Mouse (Mus musculus) liver, embryonic 11.5 days (tissue): ENCODE measurements around the gene Gjc1. TPM values are rescaled to one million over a fixed set of nuclear protein-coding genes. Genes with fewer than 3 reads are reported as not detected.

ENCODE experiments used
- ATAC-seq: fragments of 200-750 bp; cut with Nextera tagmentation; replicated peaks from 2 replicates; pipeline ENCODE4 v1.8.0; 2017; ENCODE audit warnings: moderate number of reproducible peaks, mild to moderate bottlenecking, moderate TSS enrichment, moderate library complexity; ENCODE audit not compliant: low FRiP score
- DNase-seq: peaks from one replicate; pipeline ENCODE4 v3.0.0-alpha.2; 2017; ENCODE audit warnings: low spot score
- H3K27ac ChIP-seq: fragments of 300-500 bp; sonication (generic); 2 replicates; pipeline ENCODE4 v1.5.1; 2014; ENCODE audit warnings: mild to moderate bottlenecking, low read depth, low read length, control low read depth
- H3K27me3 ChIP-seq: fragments of 300-500 bp; sonication (generic); replicated peaks from 2 replicates; pipeline ENCODE4 v1.6.1; 2014; ENCODE audit warnings: low read length, mixed read lengths; ENCODE audit not compliant: control insufficient read depth, insufficient read depth
- H3K36me3 ChIP-seq: fragments of 300-500 bp; sonication (generic); 2 replicates; pipeline ENCODE4 v1.6.1; 2014; ENCODE audit warnings: mild to moderate bottlenecking, low read length, moderate library complexity, mixed read lengths; ENCODE audit not compliant: control insufficient read depth, insufficient read depth
- H3K4me1 ChIP-seq: fragments of 300-500 bp; sonication (generic); replicated peaks from 2 replicates; pipeline ENCODE4 v1.6.1; 2014; ENCODE audit warnings: low read length, mixed read lengths; ENCODE audit not compliant: control insufficient read depth, insufficient read depth
- H3K4me2 ChIP-seq: fragments of 300-500 bp; sonication (generic); 2 replicates; pipeline ENCODE4 v1.6.1; 2014; ENCODE audit warnings: mild to moderate bottlenecking, control low read depth, moderate library complexity
- H3K4me3 ChIP-seq: fragments of 300-500 bp; sonication (generic); 2 replicates; pipeline ENCODE4 v1.5.1; 2014; ENCODE audit warnings: low read depth, low read length, control low read depth
- H3K9ac ChIP-seq: fragments of 300-500 bp; sonication (generic); 2 replicates; pipeline ENCODE4 v1.6.1; 2014; ENCODE audit warnings: low read depth, low read length, control low read depth
- H3K9me3 ChIP-seq: fragments of 300-500 bp; sonication (generic); 2 replicates; pipeline ENCODE4 v1.6.1; 2016; ENCODE audit warnings: low read length, inconsistent platforms, mixed read lengths; ENCODE audit not compliant: control insufficient read depth
- WGBS: fragments of 180-500 bp; shearing (Covaris S2); extraction: QIAGEN DNeasy Blood & Tissue Kit; methylation state at CpG from one replicate; pipeline ENCODE4 v1.1.7; 2014; 5-methylcytosine and 5-hydroxymethylcytosine counted together
- polyA plus RNA-seq: library from polyadenylated mRNA; unstranded; fragments of >200 nt; fragmentation: Nextera tagmentation; extraction: Ambion mirVana; gene quantifications from 2 replicates; pipeline ENCODE4 v1.2.1, GENCODE M21; 2014

Gjc1 gene
- polyA plus RNA-seq, 1 experiment from 2014 or later = 20.8 TPM

- ATAC-seq = no peak
- Histone ChIP-seq H3K4me2 (no peak overlapping the region), H3K9ac (no peak overlapping the region), H3K36me3 (no peaks in the 10 kb centered on the region), H3K27ac (no peak overlapping the region), H3K9me3 (no peaks in the 10 kb centered on the region), H3K4me3 (no peak overlapping the region), H3K27me3 (peaks cover 50% of the 10 kb centered on the region), H3K4me1 (no peaks in the 10 kb centered on the region)
- 49% methylated on average over 6 of the region's 6 CpGs for whole genome bisulfite sequencing
- DNase-seq = no peak
These were observed 1.7 kb upstream of the Gjc1 start for GRCm38 (mm10) chr11:102821231-102821630.

GRCm38 (mm10) chr11:102820432-102820831 is 932 bp upstream of the Gjc1 start:
- H3K9ac ChIP-seq = no peak overlapping the region
- no peaks in the 10 kb centered on the region for H3K36me3 ChIP-seq
- ATAC-seq (no peak), DNase-seq (no peak)
- no peaks in the 10 kb centered on the region for H3K4me1 ChIP-seq
- 15% methylated on average over 3 of the region's 3 CpGs for WGBS
- H3K9me3 ChIP-seq = no peaks in the 10 kb centered on the region
- no peak overlapping the region for H3K4me2 ChIP-seq
- H3K27me3 ChIP-seq = peaks cover 55% of the 10 kb centered on the region
- no peak overlapping the region for H3K4me3 ChIP-seq
- no peak overlapping the region for H3K27ac ChIP-seq

GRCm38 (mm10) chr11:102819783-102820385 is 384 bp upstream of the Gjc1 start:
- Histone ChIP-seq H3K4me2 (peak overlapping the region; percentile 82), H3K9ac (no peak overlapping the region), H3K27ac (0 out of 2 replicates have a peak overlapping the region, but pooled peaks have one; percentile 92), H3K36me3 (no peaks in the 10 kb centered on the region), H3K4me1 (no peaks in the 10 kb centered on the region), H3K9me3 (no peaks in the 10 kb centered on the region), H3K27me3 (peaks cover 55% of the 10 kb centered on the region), H3K4me3 (peak overlapping the region; percentile 69)
- ATAC-seq = no peak
- no peak for DNase-seq
- WGBS = 7% methylated on average over 14 of the region's 14 CpGs

GRCm38 (mm10) chr11:102818121-102819020 is 1.1 kb downstream of the Gjc1 start:
- Histone ChIP-seq H3K4me1 (no peaks in the 10 kb centered on the region), H3K9ac (peak overlapping the region; percentile 77), H3K9me3 (no peaks in the 10 kb centered on the region), H3K36me3 (no peaks in the 10 kb centered on the region), H3K27me3 (peaks cover 55% of the 10 kb centered on the region), H3K4me2 (peak overlapping the region; percentile 82), H3K4me3 (peak overlapping the region; percentile 69), H3K27ac (peak overlapping the region; percentile 92)
- no peak for ATAC-seq
- DNase-seq = peak; percentile 54
- 1% methylated on average over 55 of the region's 92 CpGs for WGBS

GRCm38 (mm10) chr11:102814881-102815280 is 4.6 kb downstream of the Gjc1 start:
- Histone ChIP-seq H3K4me1 (no peaks in the 10 kb centered on the region), H3K4me3 (no peak overlapping the region), H3K27ac (no peak overlapping the region), H3K36me3 (no peaks in the 10 kb centered on the region), H3K9ac (no peak overlapping the region), H3K4me2 (no peak overlapping the region), H3K27me3 (peaks cover 35% of the 10 kb centered on the region), H3K9me3 (no peaks in the 10 kb centered on the region)
- ATAC-seq (no peak), DNase-seq (no peak)

- peaks cover 2% of the 10 kb centered on the region for H3K27me3 ChIP-seq
- H3K4me2 ChIP-seq = no peak overlapping the region
- H3K4me3 ChIP-seq = no peak overlapping the region
- no peak overlapping the region for H3K27ac ChIP-seq
- no peak for ATAC-seq
- no peaks in the 10 kb centered on the region for H3K9me3 ChIP-seq
- no peaks in the 10 kb centered on the region for H3K4me1 ChIP-seq
- no peaks in the 10 kb centered on the region for H3K36me3 ChIP-seq
- H3K9ac ChIP-seq = no peak overlapping the region
- DNase-seq = no peak
- 76% methylated on average over 4 of the region's 4 CpGs for WGBS
These were observed 8.6 kb downstream of the Gjc1 start for GRCm38 (mm10) chr11:102810721-102811485.

- H3K9me3 ChIP-seq = no peaks in the 10 kb centered on the region
- H3K4me1 ChIP-seq = no peaks in the 10 kb centered on the region
- no peaks in the 10 kb centered on the region for H3K27me3 ChIP-seq
- H3K27ac ChIP-seq = no peak overlapping the region
- H3K4me3 ChIP-seq = no peak overlapping the region
- DNase-seq (no peak), ATAC-seq (no peak)
- 58% methylated on average over 5 of the region's 5 CpGs for WGBS
- no peak overlapping the region for H3K4me2 ChIP-seq
- no peaks in the 10 kb centered on the region for H3K36me3 ChIP-seq
- H3K9ac ChIP-seq = no peak overlapping the region
These were observed 11.3 kb downstream of the Gjc1 start for GRCm38 (mm10) chr11:102808246-102808645.

GRCm38 (mm10) chr11:102803453-102803852 is 16.0 kb downstream of the Gjc1 start:
- Histone ChIP-seq H3K4me2 (no peak overlapping the region), H3K9me3 (no peaks in the 10 kb centered on the region), H3K27ac (no peak overlapping the region), H3K4me1 (no peaks in the 10 kb centered on the region), H3K4me3 (no peak overlapping the region), H3K36me3 (no peaks in the 10 kb centered on the region), H3K27me3 (no peaks in the 10 kb centered on the region), H3K9ac (no peak overlapping the region)
- no peak for ATAC-seq
- WGBS = 78% methylated on average over 5 of the region's 5 CpGs
- DNase-seq = no peak
